Mouse (Mus musculus) MEL (cell line): Measurements from ENCODE around the gene Stxbp1. TPM values are rescaled to one million over a fixed set of nuclear protein-coding genes. Genes with fewer than 3 reads are reported as not detected.

Experiments used
- DNase-seq: peaks from one replicate; pipeline ENCODE4 v3.0.0; 2011; ENCODE audit warnings: low read depth, low spot score
- H3K27ac ChIP-seq: 2 replicates; pipeline ENCODE4 v1.5.1; 2012; ENCODE audit warnings: low read depth, mild to moderate bottlenecking, control low read depth, low read length, moderate library complexity; ENCODE audit not compliant: control insufficient read depth
- H3K27me3 ChIP-seq, 2 experiments: fragments of 150-350 bp in 1 of 2; sonication (generic) in 1 of 2; 2 replicates each; pipeline ENCODE4 v1.6.1; 2012; ENCODE audit warnings: low read length in 2 of 2, mild to moderate bottlenecking in 2 of 2, improper control_type of control experiment in 1 of 2, moderate library complexity in 1 of 2; ENCODE audit not compliant: insufficient read depth in 2 of 2, control insufficient read depth in 1 of 2
- H3K36me3 ChIP-seq, 2 experiments: 2 replicates each; pipeline ENCODE4 v1.6.1; 2012 to 2014; ENCODE audit warnings: low read length in 2 of 2, improper control_type of control experiment in 1 of 2, inconsistent platforms in 1 of 2, mild to moderate bottlenecking in 1 of 2; ENCODE audit not compliant: insufficient read depth in 2 of 2, control insufficient read depth in 1 of 2
- H3K4me1 ChIP-seq, 2 experiments: fragments of 150-350 bp in 1 of 2; sonication (generic) in 1 of 2; 2 replicates each; pipeline ENCODE4 v1.6.1; 2012; ENCODE audit warnings: low read length in 2 of 2, improper control_type of control experiment in 1 of 2, mild to moderate bottlenecking in 1 of 2; ENCODE audit not compliant: insufficient read depth in 2 of 2, control insufficient read depth in 1 of 2
- H3K4me3 ChIP-seq, 2 experiments: fragments of 150-350 bp in 1 of 2; sonication (generic) in 1 of 2; 2 replicates each; pipeline ENCODE4 v1.5.1; 2012; ENCODE audit warnings: low read depth in 2 of 2, low read length in 2 of 2, mild to moderate bottlenecking in 2 of 2, moderate library complexity in 2 of 2, control low read depth in 1 of 2, improper control_type of control experiment in 1 of 2; ENCODE audit not compliant: control insufficient read depth in 1 of 2, insufficient read depth in 1 of 2
- H3K79me2 ChIP-seq: 2 replicates; pipeline ENCODE4 v1.6.1; 2012; ENCODE audit warnings: mild to moderate bottlenecking, low read length, moderate library complexity; ENCODE audit not compliant: control insufficient read depth, poor library complexity, insufficient read depth
- H3K9ac ChIP-seq: 2 replicates; pipeline ENCODE4 v1.6.1; 2012; ENCODE audit warnings: low read depth, mild to moderate bottlenecking, control low read depth, low read length, moderate library complexity; ENCODE audit not compliant: control insufficient read depth, poor library complexity, severe bottlenecking
- H3K9me3 ChIP-seq: fragments of 150-350 bp; sonication (generic); replicated peaks from 2 replicates; pipeline ENCODE4 v1.6.1; 2012; ENCODE audit warnings: mild to moderate bottlenecking, low read length, improper control_type of control experiment, moderate library complexity; ENCODE audit not compliant: insufficient read depth
- BHLHE40 ChIP-seq: IDR thresholded peaks from 2 replicates; pipeline ENCODE4 v1.6.1; 2012; ENCODE audit warnings: low read depth, mild to moderate bottlenecking, inconsistent platforms, low read length, improper control_type of control experiment, borderline replicate concordance
- CHD1 ChIP-seq: IDR thresholded peaks from 2 replicates; pipeline ENCODE4 v1.6.1; 2012; ENCODE audit warnings: low read depth, mild to moderate bottlenecking, inconsistent platforms, low read length, improper control_type of control experiment
- CHD2 ChIP-seq: IDR thresholded peaks from 2 replicates; pipeline ENCODE4 v1.6.1; 2011; ENCODE audit warnings: low read length, improper control_type of control experiment
- E2F4 ChIP-seq: IDR thresholded peaks from 2 replicates; pipeline ENCODE4 v1.6.1; 2011; ENCODE audit warnings: low read depth, low read length, improper control_type of control experiment, borderline replicate concordance
- GABPA ChIP-seq: IDR thresholded peaks from 2 replicates; pipeline ENCODE4 v1.6.1; 2012; ENCODE audit warnings: low read depth, mild to moderate bottlenecking, inconsistent platforms, low read length, improper control_type of control experiment, moderate library complexity
- GATA1 ChIP-seq: IDR thresholded peaks from 2 replicates; pipeline ENCODE4 v1.6.1; 2011; ENCODE audit warnings: low read depth, low read length, improper control_type of control experiment
- JUND ChIP-seq: IDR thresholded peaks from 2 replicates; pipeline ENCODE4 v1.6.1; 2011; ENCODE audit warnings: low read depth, mild to moderate bottlenecking, improper control_type of control experiment, low read length
- KAT2A ChIP-seq: conservative IDR thresholded peaks from 2 replicates; pipeline ENCODE4 v1.6.1; 2012; ENCODE audit warnings: low read depth, low read length, improper control_type of control experiment, inconsistent platforms
- MAX ChIP-seq: IDR thresholded peaks from 2 replicates; pipeline ENCODE4 v1.6.1; 2011; ENCODE audit warnings: low read length, improper control_type of control experiment
- MAZ ChIP-seq: IDR thresholded peaks from 2 replicates; pipeline ENCODE4 v1.6.1; 2012; ENCODE audit warnings: low read depth, mild to moderate bottlenecking, inconsistent platforms, low read length, improper control_type of control experiment
- MXI1 ChIP-seq: IDR thresholded peaks from 2 replicates; pipeline ENCODE4 v1.6.1; 2011; ENCODE audit warnings: mild to moderate bottlenecking, low read depth, low read length, improper control_type of control experiment
- MYB ChIP-seq: IDR thresholded peaks from 2 replicates; pipeline ENCODE4 v1.6.1; 2011; ENCODE audit warnings: mild to moderate bottlenecking, low read depth, low read length, improper control_type of control experiment
- MYC ChIP-seq: IDR thresholded peaks from 2 replicates; pipeline ENCODE4 v1.6.1; 2011; ENCODE audit warnings: low read depth, mild to moderate bottlenecking, low read length, improper control_type of control experiment, moderate library complexity
- NELFE ChIP-seq: IDR thresholded peaks from 2 replicates; pipeline ENCODE4 v1.6.1; 2011; ENCODE audit warnings: low read depth, low read length, improper control_type of control experiment
- NRF1 ChIP-seq: IDR thresholded peaks from 2 replicates; pipeline ENCODE4 v1.6.1; 2014; ENCODE audit warnings: low read depth, mild to moderate bottlenecking, inconsistent platforms, low read length, improper control_type of control experiment, moderate library complexity; ENCODE audit not compliant: poor library complexity, insufficient read depth, severe bottlenecking
- POLR2A ChIP-seq, 2 experiments: IDR thresholded peaks; 2 replicates each; pipeline ENCODE4 v1.6.1; 2011 to 2012; ENCODE audit warnings: low read length in 2 of 2, mild to moderate bottlenecking in 2 of 2, control low read depth in 1 of 2, improper control_type of control experiment in 1 of 2, low read depth in 1 of 2, moderate library complexity in 1 of 2; ENCODE audit not compliant: control insufficient read depth in 1 of 2, insufficient read depth in 1 of 2, poor library complexity in 1 of 2
- POLR2AphosphoS5 ChIP-seq: IDR thresholded peaks from 2 replicates; pipeline ENCODE4 v1.6.1; 2012; ENCODE audit warnings: low read depth, borderline replicate concordance, mild to moderate bottlenecking, inconsistent platforms, low read length, moderate library complexity, mixed read lengths
- RAD21 ChIP-seq: IDR thresholded peaks from 2 replicates; pipeline ENCODE4 v1.6.1; 2011; ENCODE audit warnings: mild to moderate bottlenecking, low read depth, low read length, improper control_type of control experiment
- RCOR1 ChIP-seq: IDR thresholded peaks from 2 replicates; pipeline ENCODE4 v1.6.1; 2012; ENCODE audit warnings: low read depth, mild to moderate bottlenecking, inconsistent platforms, low read length, improper control_type of control experiment
- SIN3A ChIP-seq: IDR thresholded peaks from 2 replicates; pipeline ENCODE4 v1.6.1; 2012; ENCODE audit warnings: low read length, improper control_type of control experiment, inconsistent platforms
- SMC3 ChIP-seq: IDR thresholded peaks from 2 replicates; pipeline ENCODE4 v1.6.1; 2011; ENCODE audit warnings: low read depth, low read length, improper control_type of control experiment
- TAL1 ChIP-seq: IDR thresholded peaks from 2 replicates; pipeline ENCODE4 v1.6.1; 2012; ENCODE audit warnings: mild to moderate bottlenecking, inconsistent platforms, low read length, moderate library complexity, mixed read lengths
- TCF12 ChIP-seq: IDR thresholded peaks from 2 replicates; pipeline ENCODE4 v1.6.1; 2014; ENCODE audit warnings: low read depth, mild to moderate bottlenecking, inconsistent platforms, low read length, improper control_type of control experiment, moderate library complexity
- UBTF ChIP-seq: IDR thresholded peaks from 2 replicates; pipeline ENCODE4 v1.6.1; 2012; ENCODE audit warnings: low read depth, mild to moderate bottlenecking, inconsistent platforms, low read length, improper control_type of control experiment, moderate library complexity, borderline replicate concordance; ENCODE audit not compliant: insufficient read depth
- ZKSCAN1 ChIP-seq: IDR thresholded peaks from 2 replicates; pipeline ENCODE4 v1.6.1; 2012; ENCODE audit warnings: low read depth, mild to moderate bottlenecking, inconsistent platforms, low read length, improper control_type of control experiment, moderate library complexity
- polyA plus RNA-seq, 2 experiments: library from polyadenylated mRNA; stranded (reverse) in 1 of 2; unstranded in 1 of 2; fragments of >175 nt in 1 of 2; fragments of >200 nt in 1 of 2; gene quantifications; 2 replicates each; pipeline versions ENCODE4 v1.2.1 to v1.2.4; 2012; ENCODE audit warnings: low replicate concordance in 2 of 2, low read depth in 1 of 2; ENCODE audit not compliant: insufficient read length in 2 of 2, insufficient read depth in 1 of 2, missing spikeins in 1 of 2
- total RNA-seq: library from RNA; depleted of rRNA; stranded (reverse); fragments of 300-350 nt; gene quantifications from 2 replicates; pipeline ENCODE4 v1.2.3, GENCODE M21; 2012

Stxbp1 gene
- total and polyA plus RNA-seq, 3 experiments = 7.1 to 33.2 TPM; not detected in 1

DNA sequence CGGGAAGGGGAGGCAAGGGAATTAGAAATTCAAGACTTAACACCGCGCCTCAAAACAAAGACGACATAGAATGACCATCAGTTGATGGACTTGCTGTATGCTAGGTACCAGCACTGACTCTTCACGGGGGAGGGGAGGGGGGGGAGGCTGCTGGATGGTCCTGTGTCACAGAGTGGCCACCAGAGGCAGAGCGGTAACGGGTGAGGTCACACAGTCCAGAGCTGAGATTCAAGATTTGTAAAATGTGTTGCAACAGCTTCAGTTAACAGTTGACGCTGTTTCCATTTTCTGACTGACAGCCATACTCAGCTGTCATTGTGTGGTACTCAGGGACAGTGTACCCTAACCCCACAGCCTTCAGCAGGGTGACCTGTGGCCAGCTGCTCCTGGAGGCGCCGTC, 94.9 kb downstream of the Stxbp1 start:
- H3K79me2 ChIP-seq = no peaks in the 10 kb centered on the region; the same call in 1 of the 2 replicates
- no peak overlapping the region for H3K27ac ChIP-seq
- H3K4me3 ChIP-seq = no peak overlapping the region
- DNase-seq = no peak
- H3K4me1 ChIP-seq = no peaks in the 10 kb centered on the region
- TF ChIP-seq GABPA = no peak
- TF ChIP-seq ZKSCAN1 = no peak
- TF ChIP-seq MYB = no peak
- TF ChIP-seq POLR2AphosphoS5 = no peak
- no peak for TF ChIP-seq MYC
- no peak for TF ChIP-seq RCOR1
- TF ChIP-seq JUND = no peak
- TF ChIP-seq SIN3A = no peak
- TF ChIP-seq MAZ = no peak
- TF ChIP-seq BHLHE40 = no peak
- TF ChIP-seq UBTF = no peak
- TF ChIP-seq POLR2A (IDR thresholded peaks at IDR 0.05; ENCODE audit: control insufficient read depth in 1 of 2, insufficient read depth in 1 of 2, low read depth in 1 of 2, low read length in 2 of 2, poor library complexity in 1 of 2) = no peak
- TF ChIP-seq RAD21 = no peak
- no peak for TF ChIP-seq E2F4
- TF ChIP-seq NELFE = no peak
- no peak for TF ChIP-seq CHD2
- TF ChIP-seq CHD1 = no peak
- H3K9ac ChIP-seq = no peak overlapping the region
- H3K36me3 ChIP-seq = peaks cover 0 to 2% of the 10 kb centered on the region in 2 experiments; a peak in 1 of 4 replicates
- no peaks in the 10 kb centered on the region for H3K27me3 ChIP-seq
- no peaks in the 10 kb centered on the region for H3K9me3 ChIP-seq

DNA sequence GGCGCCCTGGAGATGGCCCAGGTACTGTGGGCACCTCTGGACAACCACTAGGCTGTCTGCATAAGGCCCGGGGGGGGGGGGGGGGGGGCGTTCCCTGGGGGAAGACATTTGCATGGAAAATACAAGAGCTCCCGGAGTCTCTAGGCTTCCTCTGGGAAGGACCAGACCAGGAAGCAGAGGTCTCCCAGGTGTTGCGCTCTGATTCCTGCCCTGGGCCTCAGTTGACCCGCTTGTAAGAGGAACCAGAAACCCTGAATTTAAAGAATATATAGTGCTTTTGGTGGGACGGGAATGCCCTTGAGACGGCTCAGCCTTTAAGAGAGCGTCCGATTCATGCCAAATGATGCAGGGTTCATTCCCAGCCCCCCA, 95.4 kb downstream of the Stxbp1 start:
- H3K36me3 ChIP-seq = peaks cover 0 to under 1% of the 10 kb centered on the region in 2 experiments; a peak in 1 of 4 replicates
- no peaks in the 10 kb centered on the region for H3K27me3 ChIP-seq
- H3K4me1 ChIP-seq = no peaks in the 10 kb centered on the region
- TF ChIP-seq JUND (no peak), POLR2A (IDR thresholded peaks at IDR 0.05; ENCODE audit: control insufficient read depth in 1 of 2, insufficient read depth in 1 of 2, low read depth in 1 of 2, low read length in 2 of 2, poor library complexity in 1 of 2) (no peak), TCF12 (no peak), RCOR1 (no peak), TAL1 (no peak), NELFE (no peak), SMC3 (no peak), MXI1 (no peak), E2F4 (no peak), GATA1 (no peak), GABPA (no peak), NRF1 (no peak), RAD21 (no peak), KAT2A (no peak), MYB (no peak), POLR2AphosphoS5 (no peak), MAX (no peak), SIN3A (no peak)
- TF ChIP-seq, all 39 proteins: peak for 0
- no peaks in the 10 kb centered on the region for H3K79me2 ChIP-seq
- H3K4me3 ChIP-seq = no peak overlapping the region
- H3K27ac ChIP-seq = no peak overlapping the region
- no peaks in the 10 kb centered on the region for H3K9me3 ChIP-seq
- no peak for DNase-seq
- H3K9ac ChIP-seq = no peak overlapping the region
